Comparison of ENCODE assay signal across 9 mouse cellular contexts in the genomic region with DNA sequence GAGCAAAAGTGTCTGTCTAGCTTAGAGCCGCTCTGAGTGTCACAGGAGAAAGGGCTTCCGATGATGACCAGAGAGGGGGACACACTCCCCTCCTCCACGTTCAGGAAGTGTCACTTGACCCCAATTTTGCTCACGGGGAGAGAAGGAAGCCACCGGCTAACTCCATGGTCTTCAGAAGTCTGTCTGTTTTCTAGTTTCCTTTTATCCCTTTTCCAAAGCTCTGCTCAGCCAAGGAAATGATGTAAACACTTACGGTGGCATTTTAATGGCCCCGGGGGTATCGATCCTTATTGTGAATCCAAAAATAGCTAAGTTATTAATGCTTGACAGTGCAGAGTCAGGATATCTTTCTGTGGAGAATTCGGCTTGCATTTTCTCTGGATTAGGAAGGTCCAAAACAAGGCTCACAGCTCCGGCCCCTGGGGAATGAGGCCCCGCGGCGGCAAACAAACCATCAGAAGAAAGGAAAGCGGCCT. TPM values are rescaled to one million over a fixed set of nuclear protein-coding genes. Genes with fewer than 3 reads are reported as not detected.
DNase-seq lines count a peak whose midpoint lies in the region; ATAC-seq and TF ChIP-seq lines count a peak whose summit lies in the region.
"Had no signal": no experiment of that assay in that cellular context is flagged by ENCODE, and none has a peak within 500 bp of the region (broad histone marks: within the 10 kb centered on the region; RNA-seq: fewer than 3 reads in every experiment).

No protein-coding gene starts in this region.

- ATAC-seq in heart, postnatal 0 days (ENCODE audit: insufficient read depth, low read depth), result no peak
- ATAC-seq in liver, postnatal 0 days, result no peak

- H3K4me3 ChIP-seq in CH12.LX (replicated peaks in 1 of 3; ENCODE audit: low read depth in 2 of 3, low read length in 2 of 3, poor library complexity in 1 of 3), result no peak overlapping the region
- H3K4me3 ChIP-seq in heart, postnatal 0 days (ENCODE audit: low read depth, low read length), result peak overlapping the region; percentile 52
- peak overlapping the region; percentile 56 for H3K4me3 ChIP-seq in liver, postnatal 0 days (ENCODE audit: low read depth, low read length)

- no peaks in the 10 kb centered on the region for H3K79me2 ChIP-seq in CH12.LX (replicated peaks; ENCODE audit: control insufficient read depth, extremely low read depth, insufficient read depth, poor library complexity, severe bottlenecking)

- peak; percentile 25 for DNase-seq in gastrocnemius, adult 18-20 months (ENCODE audit: low spot score)
- no peak for DNase-seq in gastrocnemius, postnatal 25 days
- no peak for DNase-seq in CH12.LX (ENCODE audit: extremely low read depth)
- DNase-seq in heart, postnatal 0 days (ENCODE audit: low spot score), result no peak
- DNase-seq in liver, postnatal 0 days, result no peak
- DNase-seq in embryo, embryonic 10.5 days (ENCODE audit: low spot score), result no peak
- DNase-seq in left cerebral cortex, adult 18-20 months (ENCODE audit: low spot score in 2 of 2), result no peak
- DNase-seq in cerebellum, adult 11 months, result no peak
- DNase-seq: kidney, postnatal 4 days had no signal

- WGBS in heart, postnatal 0 days, result 28% methylated on average over 14 of the region's 14 CpGs
- WGBS in liver, postnatal 0 days (ENCODE audit: insufficient replicate concordance), result 18% methylated on average over 14 of the region's 14 CpGs

- H3K4me1 ChIP-seq in CH12.LX (ENCODE audit: control insufficient read depth in 1 of 2, insufficient read depth in 2 of 2), result peaks cover 6 to 52% of the 10 kb centered on the region in 2 experiments
- H3K4me1 ChIP-seq in heart, postnatal 0 days (ENCODE audit: control insufficient read depth, insufficient read depth), result peaks cover 16% of the 10 kb centered on the region; the same call in 1 of the 2 replicates
- peaks cover 9% of the 10 kb centered on the region for H3K4me1 ChIP-seq in liver, postnatal 0 days (ENCODE audit: insufficient read depth)

- no peak overlapping the region for H3K27ac ChIP-seq in CH12.LX (ENCODE audit: insufficient read depth, low read depth)
- H3K27ac ChIP-seq in heart, postnatal 0 days (ENCODE audit: low read depth), result no peak overlapping the region
- H3K27ac ChIP-seq in liver, postnatal 0 days (ENCODE audit: low read depth), result no peak overlapping the region

- TF ChIP-seq RAD21 in CH12.LX (IDR thresholded peaks at IDR 0.05; ENCODE audit: low read depth, low read length), result no peak

- no peaks in the 10 kb centered on the region for H3K9me3 ChIP-seq in CH12.LX (replicated peaks; ENCODE audit: low read length)
- H3K9me3 ChIP-seq in heart, postnatal 0 days (replicated peaks; ENCODE audit: control insufficient read depth, low read length), result no peaks in the 10 kb centered on the region
- no peaks in the 10 kb centered on the region for H3K9me3 ChIP-seq in liver, postnatal 0 days (ENCODE audit: low read length)

- H3K9ac ChIP-seq in CH12.LX (ENCODE audit: insufficient read depth, low read depth), result peak overlapping the region; percentile 57
- H3K9ac ChIP-seq in heart, postnatal 0 days (replicated peaks; ENCODE audit: low read depth, low read length), result peak overlapping the region; percentile 59; the same call in 1 of the 2 replicates
- no peak overlapping the region for H3K9ac ChIP-seq in liver, postnatal 0 days (replicated peaks)

- peak overlapping the region; percentile 33 for H3K4me2 ChIP-seq in CH12.LX (ENCODE audit: insufficient read depth, low read depth, poor library complexity, severe bottlenecking)
- H3K4me2 ChIP-seq in heart, postnatal 0 days (ENCODE audit: low read depth, low read length), result peak overlapping the region; percentile 74
- peak overlapping the region; percentile 81 for H3K4me2 ChIP-seq in liver, postnatal 0 days (ENCODE audit: low read depth, low read length)

- no peaks in the 10 kb centered on the region for H3K27me3 ChIP-seq in CH12.LX (replicated peaks)
- H3K27me3 ChIP-seq in heart, postnatal 0 days (ENCODE audit: control insufficient read depth, insufficient read depth, low read length), result 0 out of 2 replicates have a peak, but pooled peaks cover 10% of the 10 kb centered on the region
- peaks cover 39% of the 10 kb centered on the region for H3K27me3 ChIP-seq in liver, postnatal 0 days (ENCODE audit: insufficient read depth, low read length)

- no peak for TF ChIP-seq CTCF in CH12.LX (conservative IDR thresholded peaks at IDR 0.05 in 1 of 2, IDR thresholded peaks at IDR 0.05 in 1 of 2; ENCODE audit: low read depth in 2 of 2, low read length in 2 of 2)
- TF ChIP-seq CTCF in heart, postnatal 0 days (IDR thresholded peaks at IDR 0.05; ENCODE audit: low read depth), result no peak
- no peak for TF ChIP-seq CTCF in liver, postnatal 0 days (IDR thresholded peaks at IDR 0.05; ENCODE audit: low read depth)

- no peak for TF ChIP-seq POLR2A in CH12.LX (IDR thresholded peaks at IDR 0.05; ENCODE audit: low read depth, low read length)

- dilution Hi-C loops in CH12.LX (cut with MboI; ENCODE audit: extremely low pct_ligation_motif_present, extremely low pct_unique_long_range_greater_than_20kb, low sequenced_read_pairs), result no loop called here

- no peak for TF ChIP-seq EP300 in CH12.LX (IDR thresholded peaks at IDR 0.05; ENCODE audit: low read length)
- TF ChIP-seq EP300 in heart, postnatal 0 days (IDR thresholded peaks at IDR 0.05; ENCODE audit: low read depth), result no peak
- TF ChIP-seq EP300 in liver, postnatal 0 days (IDR thresholded peaks at IDR 0.05; ENCODE audit: low read depth), result no peak

- in situ Hi-C loops in CH12.LX (cut with MboI; ENCODE audit: low pct_ligation_motif_present, low pct_unique_long_range_greater_than_20kb, low sequenced_read_pairs), result loop anchor here (5.0 kb wide), 1 partner anchor 123 kb away; no protein-coding TSS in a partner anchor

- H3K36me3 ChIP-seq in CH12.LX (replicated peaks in 1 of 2; ENCODE audit: control insufficient read depth in 1 of 2, insufficient read depth in 1 of 2, low read length in 1 of 2), result no peaks in the 10 kb centered on the region
- no peaks in the 10 kb centered on the region for H3K36me3 ChIP-seq in heart, postnatal 0 days (replicated peaks; ENCODE audit: control insufficient read depth, insufficient read depth, low read length)
- H3K36me3 ChIP-seq in liver, postnatal 0 days (replicated peaks; ENCODE audit: insufficient read depth, low read length), result no peaks in the 10 kb centered on the region

TF ChIP-seq in CH12.LX, 34 proteins besides CTCF, POLR2A, EP300 and RAD21:
- no peak for TF ChIP-seq CHD1 (IDR thresholded peaks at IDR 0.05; ENCODE audit: low read depth, low read length)
- no peak for TF ChIP-seq UBTF (IDR thresholded peaks at IDR 0.05; ENCODE audit: low read depth, low read length)
- no peak for TF ChIP-seq MAFK (IDR thresholded peaks at IDR 0.05; ENCODE audit: insufficient replicate concordance, low read length)
- no peak for TF ChIP-seq RCOR1 (conservative IDR thresholded peaks at IDR 0.05; ENCODE audit: low read depth, low read length)
- no peak for TF ChIP-seq IRF4 (IDR thresholded peaks at IDR 0.05; ENCODE audit: low read depth, low read length)
- TF ChIP-seq JUN (IDR thresholded peaks at IDR 0.05; ENCODE audit: insufficient read depth, low read depth, low read length), result no peak
- no peak for TF ChIP-seq ZKSCAN1 (IDR thresholded peaks at IDR 0.05; ENCODE audit: borderline replicate concordance, low read depth, low read length)
- TF ChIP-seq CHD2 (IDR thresholded peaks at IDR 0.05; ENCODE audit: low read length), result 0 out of 2 replicates have a peak, but pooled peaks have one; percentile 3
TF ChIP-seq in CH12.LX: peak in this region for 1.

RNA-seq across cellular contexts. Expression of gene Tnrc6c, which starts 54.3 kb away (rescaled TPM):
- 10 to 100 TPM; 20.2 to 20.5 TPM for total RNA-seq in gastrocnemius, adult 18-20 months (2021)
- total RNA-seq in gastrocnemius, postnatal 25 days (2021), result 10 to 100 TPM; 17.2 to 18.2 TPM
- 16.7 and 17.2 TPM in 2 replicates for total RNA-seq in CH12.LX (2012; rRNA removed)
- total RNA-seq in CH12.LX (2014; rRNA removed), result 6.1 and 6.9 TPM in 2 replicates
- 12.2 and 12.8 TPM in 2 replicates for polyA plus RNA-seq in CH12.LX (2012; ENCODE audit: insufficient read length, low read depth)
- total RNA-seq in heart, postnatal 0 days (2014; rRNA removed; ENCODE audit: low replicate concordance), result 24.2 and 24.4 TPM in 2 replicates
- polyA plus RNA-seq in heart, postnatal 0 days (2015; fragmentation: Nextera tagmentation; extraction: Ambion mirVana), result 6.2 and 6.8 TPM in 2 replicates
- 2.8 and 3.0 TPM in 2 replicates for polyA plus RNA-seq in liver, postnatal 0 days (2015; fragmentation: Nextera tagmentation; extraction: Ambion mirVana)
- total RNA-seq in left cerebral cortex, adult 18-20 months (2021), result 10 to 100 TPM; 53.3 to 54.9 TPM

Comparison
In these comparisons a context has a peak if more than half of its experiments do, and no peak if none do; other contexts are left out.
1. H3K4me3 ChIP-seq: peak in heart, postnatal 0 days (single experiment) and liver, postnatal 0 days (single experiment); none in CH12.LX (0 of 3).
2. Peak in every context shown above with its lines, with median percentiles within 50 percentile points of each other: H3K4me2 ChIP-seq.